Mouse (Mus musculus) thymus, postnatal 0 days (tissue): ENCODE results near the gene Cisd3. TPM values are rescaled to one million over a fixed set of nuclear protein-coding genes. Genes with fewer than 3 reads are reported as not detected.
"Not testable (repeated sequence)": the region's sequence is repeated elsewhere in the genome, so short reads cannot be mapped to it uniquely, and the experiment has no call there.

Experiments used
- DNase-seq: peaks from one replicate; pipeline ENCODE4 v3.0.0-alpha.2; 2015; ENCODE audit warnings: low spot score
- polyA plus RNA-seq: library from polyadenylated mRNA; unstranded; fragments of >200 nt; fragmentation: Nextera tagmentation; extraction: Ambion mirVana; gene quantifications from 2 replicates; pipeline ENCODE4 v1.2.1, GENCODE M21; 2015

Gene Cisd3
- 35.0 and 40.4 TPM in 2 replicates for polyA plus RNA-seq

- peak; percentile 76 for DNase-seq
Measured at GRCm38 (mm10) chr11:97685613-97686321, at the start of gene Cisd3. Gene Cisd3, plus strand, starts transcription at chr11:97685826.

DNA sequence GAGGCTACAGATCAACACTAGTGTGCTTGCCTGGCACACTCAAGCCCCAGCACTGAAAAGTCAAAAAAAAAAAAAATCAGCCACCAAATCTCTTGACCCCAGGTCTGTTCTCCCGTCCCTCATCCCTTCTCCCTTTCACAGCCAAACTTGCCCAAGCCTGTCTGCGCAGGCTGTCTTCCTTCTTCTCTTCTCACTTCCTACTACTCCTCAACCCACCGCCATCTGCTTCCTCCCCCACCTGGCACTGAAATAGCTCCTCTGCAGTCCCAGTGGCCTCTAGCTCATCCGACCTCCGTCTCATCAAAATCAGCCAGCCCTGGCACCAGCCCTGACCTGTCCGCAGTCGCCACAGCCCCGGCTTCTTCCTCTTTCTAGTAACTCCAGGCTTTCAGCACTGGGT is 44.0 kb upstream of the Cisd3 start:
- DNase-seq, result no peak

DNA sequence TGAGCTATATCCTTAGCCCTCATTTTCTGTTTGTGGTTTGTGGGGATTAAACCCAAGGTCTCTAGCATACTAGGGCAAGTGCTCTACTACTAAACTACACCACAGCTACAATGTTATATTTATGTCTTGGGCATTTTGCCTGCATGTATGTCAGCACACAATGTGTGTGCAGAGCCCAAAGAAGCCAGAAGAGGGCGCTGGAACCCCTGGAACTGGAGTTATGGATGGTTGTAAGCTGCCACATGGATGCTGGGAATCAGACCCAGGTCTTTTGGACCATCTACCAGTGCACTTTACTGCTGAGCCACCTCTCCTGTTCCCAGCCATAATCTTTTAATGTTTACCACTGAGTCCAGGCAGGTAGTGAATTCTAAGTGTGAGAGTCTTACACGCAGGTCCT is 42.9 kb upstream of the Cisd3 start:
- no peak for DNase-seq

GRCm38 (mm10) chr11:97643380-97644055 is 42.1 kb upstream of the Cisd3 start:
- DNase-seq, result no peak

- peak; percentile 75 for DNase-seq
Measured at GRCm38 (mm10) chr11:97644834-97645233, 40.8 kb upstream of the Cisd3 start.

DNA sequence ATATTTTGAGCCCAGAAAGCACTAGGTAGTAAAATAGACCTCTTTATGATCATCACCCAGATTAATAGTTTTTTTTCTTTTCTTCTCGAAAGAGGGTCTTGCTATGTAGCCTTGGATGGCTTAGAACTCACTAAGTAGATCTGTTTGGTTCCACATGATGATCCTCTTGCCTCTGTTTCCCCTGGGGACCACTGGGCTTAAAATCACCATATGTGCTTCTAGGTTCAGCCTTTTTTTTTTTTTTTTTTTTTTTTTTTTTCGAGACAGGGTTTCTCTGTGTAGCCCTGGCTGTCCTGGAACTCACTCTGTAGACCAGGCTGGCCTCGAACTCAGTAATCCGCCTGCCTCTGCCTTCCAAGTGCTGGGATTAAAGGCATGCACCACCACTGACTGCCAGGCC is 37.1 kb upstream of the Cisd3 start:
- DNase-seq, result not testable (repeated sequence)

DNA sequence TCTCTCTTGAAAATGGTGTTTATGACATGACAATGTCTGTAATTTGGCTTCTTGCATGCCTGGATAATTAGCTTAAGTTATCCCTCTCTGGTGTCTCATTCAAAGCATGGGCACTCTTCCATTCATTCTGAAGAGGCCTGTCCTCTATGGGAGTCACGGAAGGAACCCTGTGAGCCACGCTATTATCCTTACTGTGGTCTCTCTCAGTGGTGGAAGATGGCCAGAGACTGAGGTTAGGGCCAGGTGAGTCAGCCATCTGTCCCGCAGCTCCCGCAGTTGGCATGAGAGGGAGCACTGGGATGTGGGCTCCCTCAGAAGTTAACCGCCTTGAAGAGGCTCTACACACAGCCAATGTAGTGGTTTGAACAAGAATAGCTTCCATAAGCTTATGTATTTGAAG is 35.3 kb upstream of the Cisd3 start:
- DNase-seq, result no peak

- not testable (repeated sequence) for DNase-seq
Measured at GRCm38 (mm10) chr11:97653376-97653775, 32.2 kb upstream of the Cisd3 start.

DNA sequence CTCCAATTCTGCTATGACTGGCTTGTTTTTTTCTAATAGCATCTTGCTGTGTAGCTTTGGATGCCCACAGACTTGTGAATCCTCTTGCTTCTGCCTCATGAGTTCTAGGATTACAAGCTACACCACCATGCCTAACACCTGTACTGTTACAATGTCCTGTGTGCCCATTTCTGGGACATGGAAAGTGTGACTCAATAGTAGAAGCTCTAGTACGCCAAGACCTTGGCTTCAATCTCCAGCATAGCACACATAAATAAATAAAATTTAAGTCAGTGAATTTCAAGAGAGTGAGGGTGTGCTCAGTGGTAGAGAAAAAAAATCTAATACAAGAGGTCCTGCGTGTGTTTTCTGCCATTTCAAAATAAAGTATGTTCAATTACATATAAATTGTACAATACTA is 31.4 kb upstream of the Cisd3 start:
- DNase-seq, result no peak

GRCm38 (mm10) chr11:97656269-97656971 is 29.2 kb upstream of the Cisd3 start:
- no peak for DNase-seq

DNA sequence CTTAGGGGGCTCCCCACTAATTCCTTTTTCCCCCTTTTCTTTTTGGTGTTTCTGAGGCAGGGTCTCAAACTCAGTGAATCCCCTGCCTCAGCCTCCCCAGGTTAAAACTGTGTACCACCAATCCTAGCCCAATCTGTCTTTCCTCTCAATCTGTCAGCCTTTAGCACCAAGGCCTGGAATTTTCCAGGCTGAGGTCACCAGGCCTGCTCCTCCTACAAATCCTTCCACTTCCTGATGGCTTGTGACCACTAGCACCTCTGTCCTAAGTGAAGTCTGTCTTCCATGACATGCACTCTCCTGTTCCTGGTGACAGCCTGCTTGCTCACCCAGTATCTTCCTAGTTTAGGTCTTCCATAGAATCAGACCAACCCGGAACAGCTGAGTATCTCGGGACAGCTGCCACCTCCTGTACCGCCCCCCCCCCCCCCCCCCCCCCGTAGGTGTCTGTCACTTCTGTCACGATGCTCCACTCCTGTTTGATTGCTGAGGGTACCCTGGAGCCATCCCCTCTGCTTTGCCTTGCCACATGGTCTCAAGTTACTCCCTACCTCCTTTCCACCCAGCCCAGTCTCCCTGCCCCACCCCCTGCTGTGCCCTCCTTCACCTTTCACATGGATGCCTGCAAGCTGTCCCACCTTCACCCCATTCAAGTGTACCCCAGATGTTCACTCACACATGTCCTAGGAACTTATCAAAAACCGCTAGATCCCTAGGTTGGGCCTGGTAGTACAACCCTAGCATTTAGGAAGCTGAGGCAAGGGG is 28.3 kb upstream of the Cisd3 start:
- no peak for DNase-seq

GRCm38 (mm10) chr11:97657967-97658366 is 27.7 kb upstream of the Cisd3 start:
- DNase-seq, result not testable (repeated sequence)

- DNase-seq, result no peak
Measured at GRCm38 (mm10) chr11:97658751-97659266, 26.8 kb upstream of the Cisd3 start.

- peak; percentile 26 for DNase-seq
Measured at GRCm38 (mm10) chr11:97659267-97659989, 26.2 kb upstream of the Cisd3 start.

GRCm38 (mm10) chr11:97659990-97660714 is 25.5 kb upstream of the Cisd3 start:
- DNase-seq, result peak; percentile 81

- DNase-seq, result no peak
Measured at GRCm38 (mm10) chr11:97660734-97661647, 24.6 kb upstream of the Cisd3 start.

DNA sequence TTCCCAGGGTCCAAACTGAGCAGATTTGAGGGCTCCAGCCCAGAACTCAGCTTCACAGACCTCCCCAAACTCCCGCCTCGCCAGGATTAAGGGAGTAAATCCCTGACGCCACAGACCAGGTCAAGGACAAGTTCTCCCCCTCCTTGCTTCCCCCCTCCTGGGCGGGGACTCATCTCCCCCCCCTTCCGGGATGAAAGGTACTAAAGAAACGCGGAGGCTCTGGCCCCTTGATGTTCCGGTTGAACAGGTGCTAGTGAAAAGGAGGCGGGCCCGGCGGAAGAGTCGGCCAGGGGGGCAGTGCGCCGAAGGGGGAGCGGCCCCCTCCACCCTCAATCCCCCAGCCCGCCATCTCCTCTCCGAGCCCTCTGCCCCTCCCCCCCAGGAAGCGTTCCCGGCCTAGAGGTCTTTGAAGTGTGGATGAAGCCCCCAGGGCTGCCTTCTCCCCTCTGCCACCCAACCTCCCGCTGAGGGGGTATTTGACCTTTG is 23.9 kb upstream of the Cisd3 start:
- peak; percentile 60 for DNase-seq

DNA sequence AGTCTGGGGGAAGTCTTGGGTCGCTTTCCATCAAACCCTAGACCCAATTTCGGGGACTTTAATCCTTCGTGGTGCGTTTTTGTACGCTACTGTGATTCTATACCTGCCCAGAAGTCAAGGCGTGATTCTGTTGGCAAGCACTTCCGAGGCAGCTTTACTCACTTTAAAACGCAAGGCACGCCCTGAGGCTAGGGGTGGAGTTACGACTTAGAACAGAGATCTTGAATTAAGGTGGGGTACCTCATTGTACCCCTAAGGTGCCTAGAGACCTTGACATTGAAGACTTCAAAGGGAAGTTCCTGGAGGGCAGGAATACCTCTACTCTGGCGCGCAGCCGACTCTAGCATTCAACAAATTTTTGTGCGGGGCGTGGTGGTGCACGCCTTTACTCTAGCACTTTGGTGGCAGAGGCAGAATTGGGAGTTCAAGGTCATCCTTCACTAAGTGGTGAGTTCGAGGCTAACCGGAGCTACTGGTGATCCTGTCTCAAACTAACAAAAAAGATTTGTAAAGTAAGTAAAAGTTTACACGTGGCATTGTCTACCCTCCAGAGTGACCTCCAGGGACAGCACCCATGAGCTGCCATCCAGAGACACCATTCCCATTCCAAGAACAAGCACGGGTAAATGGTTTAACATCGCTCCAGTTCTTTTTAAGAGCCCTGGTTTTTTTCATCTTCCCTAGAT is 23.3 kb upstream of the Cisd3 start:
- DNase-seq, result peak; percentile 65
